ENCODE assay signal across 14 mouse cellular contexts in the genomic region with DNA sequence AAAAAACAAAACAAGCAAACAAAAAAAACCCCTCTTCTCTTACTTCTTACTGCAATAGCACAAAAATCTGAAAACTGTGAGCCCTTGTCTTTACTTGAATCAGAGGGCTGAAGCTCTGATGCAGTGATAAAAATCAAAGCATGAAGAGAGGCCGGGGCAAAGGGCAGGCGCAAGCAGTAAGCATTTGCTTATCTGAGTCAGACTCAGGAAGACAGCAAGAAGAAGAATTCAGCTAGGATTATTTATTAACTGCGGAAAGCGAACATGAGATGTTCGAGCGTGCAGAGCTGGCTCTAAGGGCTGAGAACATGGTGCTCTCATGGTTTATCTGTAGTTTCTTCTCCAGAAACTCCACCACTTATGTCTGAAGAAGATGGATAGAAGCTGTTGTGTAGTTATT.
"Had no signal": no experiment of that assay in that cellular context is flagged by ENCODE, and none has a peak within 500 bp of the region (broad histone marks: within the 10 kb centered on the region; RNA-seq: fewer than 3 reads in every experiment).

No protein-coding gene starts in this region.

- H3K27ac ChIP-seq: limb, embryonic 12.5 days; limb, embryonic 15.5 days; liver, embryonic 13.5 days; midbrain, embryonic 10.5 days had no signal

- H3K4me2 ChIP-seq: limb, embryonic 12.5 days; limb, embryonic 15.5 days; liver, embryonic 13.5 days had no signal

- H3K4me1 ChIP-seq: limb, embryonic 12.5 days; limb, embryonic 15.5 days; liver, embryonic 13.5 days; megakaryocyte, embryonic 14.5 days; midbrain, embryonic 10.5 days had no signal

- H3K36me3 ChIP-seq: limb, embryonic 12.5 days; limb, embryonic 15.5 days; liver, embryonic 13.5 days; midbrain, embryonic 10.5 days had no signal

- H3K9ac ChIP-seq: limb, embryonic 12.5 days; limb, embryonic 15.5 days; liver, embryonic 13.5 days had no signal

- DNase-seq: kidney, adult 11 months; left cerebral cortex, postnatal 4 days; liver, embryonic 13.5 days; lung, adult 2 months; lung, postnatal 36 days; midbrain, embryonic 14.5 days; thymus, adult 18-20 months; thymus, postnatal 36 days had no signal

- H3K27me3 ChIP-seq: limb, embryonic 12.5 days; limb, embryonic 15.5 days; liver, embryonic 13.5 days; megakaryocyte, embryonic 14.5 days had no signal

- ATAC-seq: hindbrain, embryonic 16.5 days; lung, postnatal 0 days had no signal

- H3K4me3 ChIP-seq: limb, embryonic 12.5 days; limb, embryonic 15.5 days; liver, embryonic 13.5 days; megakaryocyte, embryonic 14.5 days; midbrain, embryonic 10.5 days had no signal

- H3K9me3 ChIP-seq: limb, embryonic 12.5 days; limb, embryonic 15.5 days; liver, embryonic 13.5 days; megakaryocyte, embryonic 14.5 days; midbrain, embryonic 10.5 days had no signal
